Mouse (Mus musculus): Measurements from ENCODE around the gene Emc9. TPM values are rescaled to one million over a fixed set of nuclear protein-coding genes. Genes with fewer than 3 reads are reported as not detected.

Gene Emc9
- polyA plus RNA-seq, 1 experiment from 2014 or later, result 2.1 TPM

- H3K27ac ChIP-seq (ENCODE audit: low read depth), result peak within 1 kb of the TSS; percentile 95
- under 1% methylated on average over 32 of the region's 32 CpGs for WGBS
- no peak for TF ChIP-seq CTCF (IDR thresholded peaks at IDR 0.05; ENCODE audit: low read depth)
Measured at GRCm38 (mm10) chr14:55540067-55540786, 44.9 kb downstream of the Emc9 start, which contains the start of gene Pck2. Gene Pck2, plus strand, starts transcription at chr14:55540266.

DNA sequence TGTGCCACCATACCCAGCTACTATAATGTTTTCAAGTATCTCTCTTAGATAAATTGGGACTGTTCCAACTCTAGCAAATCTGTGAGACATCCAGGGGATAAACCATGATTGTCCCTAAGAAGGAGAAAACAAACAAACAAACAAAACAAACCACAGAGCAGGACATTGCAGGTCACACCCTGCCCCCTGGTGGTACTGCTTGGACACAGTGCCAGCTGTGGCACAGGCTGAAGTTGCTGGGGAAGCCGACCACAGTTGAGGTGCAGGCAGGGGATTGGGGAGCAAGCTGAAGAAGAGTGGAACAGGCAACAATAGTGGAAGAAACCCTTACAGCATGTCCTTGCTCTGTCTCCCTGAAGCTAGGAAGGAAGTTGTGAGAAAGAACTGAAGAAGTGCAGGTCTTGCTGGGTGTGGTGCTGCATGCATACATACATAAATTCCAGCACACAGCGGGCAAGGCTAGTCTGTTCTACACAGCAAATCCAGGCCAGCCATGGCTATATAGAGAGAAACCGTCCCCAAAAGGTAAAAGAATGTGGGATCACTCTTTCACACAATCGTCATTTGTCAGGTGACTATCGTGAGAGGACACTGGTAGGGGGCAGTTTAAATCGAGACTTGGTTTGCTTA is 48.9 kb downstream of the Emc9 start:
- no peak overlapping the region for H3K4me3 ChIP-seq (ENCODE audit: low read depth, low read length)
- H3K4me2 ChIP-seq, result no peak overlapping the region
- H3K4me1 ChIP-seq (ENCODE audit: insufficient read depth), result 0 out of 2 replicates have a peak, but pooled peaks cover under 1% of the 10 kb centered on the region
- no peaks in the 10 kb centered on the region for H3K9me3 ChIP-seq (ENCODE audit: low read depth, low read length)
- ATAC-seq (ENCODE audit: insufficient read depth) (no peak), DNase-seq (peak; percentile 67)
- H3K27me3 ChIP-seq (ENCODE audit: insufficient read depth, low read length), result no peaks in the 10 kb centered on the region
- peak; percentile 86 for TF ChIP-seq CTCF (IDR thresholded peaks at IDR 0.05; ENCODE audit: low read depth)
- no peak overlapping the region for H3K27ac ChIP-seq (ENCODE audit: low read depth)
- 31% methylated on average over 6 of the region's 6 CpGs for WGBS
- no peak overlapping the region for H3K9ac ChIP-seq
- H3K36me3 ChIP-seq (ENCODE audit: insufficient read depth), result no peaks in the 10 kb centered on the region

More at GRCm38 (mm10) chr14:55540067-55540786, 44.9 kb downstream of the Emc9 start, which contains the start of gene Pck2:
- Histone ChIP-seq H3K4me1 (ENCODE audit: insufficient read depth) (peaks cover 4% of the 10 kb centered on the region; the same call in 1 of the 2 replicates), H3K27me3 (ENCODE audit: insufficient read depth, low read length) (no peaks in the 10 kb centered on the region), H3K9ac (peak within 1 kb of the TSS; percentile 68), H3K4me2 (peak within 1 kb of the TSS; percentile 75), H3K4me3 (ENCODE audit: low read depth, low read length) (peak within 1 kb of the TSS; percentile 65), H3K9me3 (ENCODE audit: low read depth, low read length) (no peaks in the 10 kb centered on the region), H3K36me3 (ENCODE audit: insufficient read depth) (peaks cover 30% of the 10 kb centered on the region)
- peak; percentile 97 for ATAC-seq (ENCODE audit: insufficient read depth)
- DNase-seq, result peak; percentile 97

Other genes starting within 250 kb of the Emc9 start
- 66.6 and 68.6 TPM in 2 replicates for gene Dhrs4, start 106.5 kb downstream of the Emc9 start, polyA plus RNA-seq (2014; fragmentation: Nextera tagmentation; extraction: Ambion mirVana)
- gene Carmil3, start 94.7 kb downstream of the Emc9 start, polyA plus RNA-seq (2014; fragmentation: Nextera tagmentation; extraction: Ambion mirVana), result 2.8 and 3.1 TPM in 2 replicates
- gene Cpne6, start 74.9 kb downstream of the Emc9 start, polyA plus RNA-seq (2014; fragmentation: Nextera tagmentation; extraction: Ambion mirVana), result 0.15 and 0.25 TPM in 2 replicates
- gene Nrl, start 60.3 kb downstream of the Emc9 start, polyA plus RNA-seq (2014; fragmentation: Nextera tagmentation; extraction: Ambion mirVana), result not detected in 2 replicates
- gene Pck2, start 45.0 kb downstream of the Emc9 start, polyA plus RNA-seq (2014; fragmentation: Nextera tagmentation; extraction: Ambion mirVana), result 52.1 and 55.4 TPM in 2 replicates
- 53.9 and 62.3 TPM in 2 replicates for gene Dcaf11, start 25.3 kb downstream of the Emc9 start, polyA plus RNA-seq (2014; fragmentation: Nextera tagmentation; extraction: Ambion mirVana)
- gene A730061H03Rik, start 24.9 kb downstream of the Emc9 start, polyA plus RNA-seq (2014; fragmentation: Nextera tagmentation; extraction: Ambion mirVana), result 1.2 and 1.6 TPM in 2 replicates
- 0.76 and 1.7 TPM in 2 replicates for gene Fitm1, start 9.7 kb downstream of the Emc9 start, polyA plus RNA-seq (2014; fragmentation: Nextera tagmentation; extraction: Ambion mirVana)
- 139 and 142 TPM in 2 replicates for gene Psme1, start 7.2 kb downstream of the Emc9 start, polyA plus RNA-seq (2014; fragmentation: Nextera tagmentation; extraction: Ambion mirVana)
- gene Psme2, start 5.8 kb upstream of the Emc9 start, polyA plus RNA-seq (2014; fragmentation: Nextera tagmentation; extraction: Ambion mirVana), result 228 and 242 TPM in 2 replicates
- 14.4 and 16.9 TPM in 2 replicates for gene Rnf31, start 6.4 kb upstream of the Emc9 start, polyA plus RNA-seq (2014; fragmentation: Nextera tagmentation; extraction: Ambion mirVana)
- gene Irf9, start 18.3 kb upstream of the Emc9 start, polyA plus RNA-seq (2014; fragmentation: Nextera tagmentation; extraction: Ambion mirVana), result 8.9 and 9.0 TPM in 2 replicates
- gene Rec8, start 32.7 kb upstream of the Emc9 start, polyA plus RNA-seq (2014; fragmentation: Nextera tagmentation; extraction: Ambion mirVana), result 8.5 and 14.2 TPM in 2 replicates
- 97.5 and 115 TPM in 2 replicates for gene Ipo4, start 50.7 kb upstream of the Emc9 start, polyA plus RNA-seq (2014; fragmentation: Nextera tagmentation; extraction: Ambion mirVana)
- gene Gm49378, start 52.6 kb upstream of the Emc9 start, polyA plus RNA-seq (2014; fragmentation: Nextera tagmentation; extraction: Ambion mirVana), result 2.1 TPM in 2 replicates
- 111 and 122 TPM in 2 replicates for gene Tm9sf1, start 58.5 kb upstream of the Emc9 start, polyA plus RNA-seq (2014; fragmentation: Nextera tagmentation; extraction: Ambion mirVana)
- gene Tssk4, start 64.9 kb upstream of the Emc9 start, polyA plus RNA-seq (2014; fragmentation: Nextera tagmentation; extraction: Ambion mirVana), result 0.89 and 1.1 TPM in 2 replicates
- 51.6 and 52.0 TPM in 2 replicates for gene Mdp1, start 75.2 kb upstream of the Emc9 start, polyA plus RNA-seq (2014; fragmentation: Nextera tagmentation; extraction: Ambion mirVana)
- 58.4 and 59.4 TPM in 2 replicates for gene Gmpr2, start 86.6 kb upstream of the Emc9 start, polyA plus RNA-seq (2014; fragmentation: Nextera tagmentation; extraction: Ambion mirVana)
- 556 and 577 TPM in 2 replicates for gene Nedd8, start 86.8 kb upstream of the Emc9 start, polyA plus RNA-seq (2014; fragmentation: Nextera tagmentation; extraction: Ambion mirVana)
- 53.3 and 58.0 TPM in 2 replicates for gene Tinf2, start 96.5 kb upstream of the Emc9 start, polyA plus RNA-seq (2014; fragmentation: Nextera tagmentation; extraction: Ambion mirVana)
- gene Tgm1, start 128.6 kb upstream of the Emc9 start, polyA plus RNA-seq (2014; fragmentation: Nextera tagmentation; extraction: Ambion mirVana), result 0.89 and 1.3 TPM in 2 replicates
- 25.6 and 29.5 TPM in 2 replicates for gene Rabggta, start 137.0 kb upstream of the Emc9 start, polyA plus RNA-seq (2014; fragmentation: Nextera tagmentation; extraction: Ambion mirVana)
- gene Dhrs1, start 160.4 kb upstream of the Emc9 start, polyA plus RNA-seq (2014; fragmentation: Nextera tagmentation; extraction: Ambion mirVana), result 76.7 and 79.9 TPM in 2 replicates
- 48.7 and 50.6 TPM in 2 replicates for gene Nop9, start 160.4 kb upstream of the Emc9 start, polyA plus RNA-seq (2014; fragmentation: Nextera tagmentation; extraction: Ambion mirVana)
- gene Cideb, start 173.2 kb upstream of the Emc9 start, polyA plus RNA-seq (2014; fragmentation: Nextera tagmentation; extraction: Ambion mirVana), result 0.36 and 0.38 TPM in 2 replicates
- 0.19 and 0.70 TPM in 2 replicates for gene Ltb4r2, start 176.1 kb upstream of the Emc9 start, polyA plus RNA-seq (2014; fragmentation: Nextera tagmentation; extraction: Ambion mirVana)
- 0.31 and 0.64 TPM in 2 replicates for gene Ltb4r1, start 180.7 kb upstream of the Emc9 start, polyA plus RNA-seq (2014; fragmentation: Nextera tagmentation; extraction: Ambion mirVana)
- gene Adcy4, start 198.8 kb upstream of the Emc9 start, polyA plus RNA-seq (2014; fragmentation: Nextera tagmentation; extraction: Ambion mirVana), result 11.6 and 14.1 TPM in 2 replicates
- 42.5 and 51.4 TPM in 2 replicates for gene Ripk3, start 203.6 kb upstream of the Emc9 start, polyA plus RNA-seq (2014; fragmentation: Nextera tagmentation; extraction: Ambion mirVana)
- 58.8 and 66.1 TPM in 2 replicates for gene Nfatc4, start 237.8 kb upstream of the Emc9 start, polyA plus RNA-seq (2014; fragmentation: Nextera tagmentation; extraction: Ambion mirVana)

Measured in lung, embryonic 14.5 days (tissue).